8 mouse cellular contexts compared by ENCODE assay signal in the genomic region with DNA sequence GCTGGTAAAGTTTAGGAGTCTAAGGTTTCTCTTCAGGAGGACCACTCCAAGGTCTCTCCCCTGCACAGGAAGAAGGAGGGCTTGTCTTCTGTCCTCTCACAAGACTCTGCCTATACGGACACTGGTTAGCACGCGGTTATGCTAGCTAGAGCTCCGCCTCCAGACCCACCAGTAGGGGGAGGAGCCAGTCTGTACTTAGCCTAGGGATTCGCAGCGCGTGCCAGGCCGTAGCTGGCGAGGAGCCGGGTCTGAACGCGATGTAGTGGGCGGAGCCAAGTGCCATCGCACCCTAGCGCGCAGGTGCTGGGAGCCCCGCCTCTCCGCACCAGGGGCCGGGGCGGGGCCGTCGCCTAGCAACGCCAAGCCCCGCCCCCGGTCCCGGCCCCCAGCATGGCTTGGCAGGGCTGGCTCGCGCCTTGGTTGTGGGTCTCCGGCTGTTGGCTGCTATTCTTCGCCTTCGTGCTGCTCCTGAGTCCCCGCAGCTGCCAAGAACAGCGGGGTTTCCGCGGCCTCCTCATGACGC. TPM values are rescaled to one million over a fixed set of nuclear protein-coding genes. Genes with fewer than 3 reads are reported as not detected.
DNase-seq lines count a peak whose midpoint lies in the region; ATAC-seq lines count a peak whose summit lies in the region.

No protein-coding gene starts in this region.

- peaks cover 13% of the 10 kb centered on the region for H3K4me1 ChIP-seq in intestine, embryonic 14.5 days (replicated peaks; ENCODE audit: control insufficient read depth, insufficient read depth, low read length)

- peak overlapping the region; percentile 51; the same call in 1 of the 2 replicates for H3K27ac ChIP-seq in intestine, embryonic 14.5 days (ENCODE audit: low read depth)

- peak; percentile 95 for ATAC-seq in intestine, embryonic 14.5 days (replicated peaks; ENCODE audit: low FRiP score, low TSS enrichment, low read depth)

- peak; percentile 94 to 97 for DNase-seq in adrenal gland, adult 18-20 months (ENCODE audit: low spot score in 2 of 2)
- peak; percentile 98 for DNase-seq in embryo, embryonic 11 days
- DNase-seq in gastrocnemius, postnatal 25 days, result peak; percentile 95
- DNase-seq in intestine, embryonic 14.5 days (ENCODE audit: low spot score), result peak; percentile 97
- DNase-seq in left cerebral cortex, postnatal 14 days (ENCODE audit: low spot score in 2 of 2), result peak; percentile 96 to 97
- DNase-seq in mesoderm, embryonic 11.5 days (ENCODE audit: low read depth, low spot score), result peak; percentile 98
- peak; percentile 95 to 96 for DNase-seq in right cerebral cortex, postnatal 36 days (ENCODE audit: low spot score in 2 of 2)
- DNase-seq in yolk sac, embryonic 10.5 days (ENCODE audit: low spot score), result peak; percentile 94

- H3K27me3 ChIP-seq in intestine, embryonic 14.5 days (replicated peaks; ENCODE audit: control insufficient read depth, insufficient read depth, low read length), result no peaks in the 10 kb centered on the region

- 0% methylated on average over 36 of the region's 36 CpGs for WGBS in intestine, embryonic 14.5 days

- H3K4me3 ChIP-seq in intestine, embryonic 14.5 days (ENCODE audit: low read depth, low read length), result peak overlapping the region; percentile 49

- no peaks in the 10 kb centered on the region for H3K9me3 ChIP-seq in intestine, embryonic 14.5 days (ENCODE audit: control insufficient read depth, low read length)

- H3K9ac ChIP-seq in intestine, embryonic 14.5 days (ENCODE audit: low read length), result peak overlapping the region; percentile 40

- H3K4me2 ChIP-seq in intestine, embryonic 14.5 days (ENCODE audit: low read length), result peak overlapping the region; percentile 57

- intact Hi-C loops in left cerebral cortex, postnatal 14 days (cut with DNase I), result no loop called here

- no peaks in the 10 kb centered on the region for H3K36me3 ChIP-seq in intestine, embryonic 14.5 days (ENCODE audit: control insufficient read depth, insufficient read depth, low read length)

RNA-seq across cellular contexts. Expression of gene Tmbim1, which starts 26.9 kb away (rescaled TPM):
- 100 to 1,000 TPM; 106 to 113 TPM for total RNA-seq in adrenal gland, adult 18-20 months (2021)
- total RNA-seq in gastrocnemius, postnatal 25 days (2021), result 10 to 100 TPM; 28.5 to 36.6 TPM
- 36.4 and 42.6 TPM in 2 replicates for polyA plus RNA-seq in intestine, embryonic 14.5 days (2014; fragmentation: Nextera tagmentation; extraction: Ambion mirVana)
- total RNA-seq in left cerebral cortex, postnatal 14 days (2021), result 10 to 100 TPM; 16.3 to 17.8 TPM

RNA-seq across cellular contexts. Expression of gene Catip, which starts 29.6 kb away (rescaled TPM):
- total RNA-seq in adrenal gland, adult 18-20 months (2021), result under 1 TPM; 0.33 to 0.35 TPM
- total RNA-seq in gastrocnemius, postnatal 25 days (2021), result not detected
- 0.60 and 0.82 TPM in 2 replicates for polyA plus RNA-seq in intestine, embryonic 14.5 days (2014; fragmentation: Nextera tagmentation; extraction: Ambion mirVana)
- total RNA-seq in left cerebral cortex, postnatal 14 days (2021), result 1 to 10 TPM in 1 of 2 experiments, under 1 TPM in 1; 0.75 to 1.9 TPM

RNA-seq across cellular contexts. Expression of gene Slc11a1, which starts 42.7 kb away (rescaled TPM):
- 10 to 100 TPM in 1 of 2 experiments, 1 to 10 TPM in 1; 9.5 to 20.5 TPM for total RNA-seq in adrenal gland, adult 18-20 months (2021)
- total RNA-seq in gastrocnemius, postnatal 25 days (2021), result 1 to 10 TPM; 2.9 to 3.2 TPM
- 5.9 and 6.6 TPM in 2 replicates for polyA plus RNA-seq in intestine, embryonic 14.5 days (2014; fragmentation: Nextera tagmentation; extraction: Ambion mirVana)
- 1 to 10 TPM; 3.4 to 4.3 TPM for total RNA-seq in left cerebral cortex, postnatal 14 days (2021)

RNA-seq across cellular contexts. Expression of gene Pnkd, which starts 47.6 kb away (rescaled TPM):
- 10 to 100 TPM; 68.2 to 83.0 TPM for total RNA-seq in adrenal gland, adult 18-20 months (2021)
- 10 to 100 TPM; 56.7 to 58.0 TPM for total RNA-seq in gastrocnemius, postnatal 25 days (2021)
- polyA plus RNA-seq in intestine, embryonic 14.5 days (2014; fragmentation: Nextera tagmentation; extraction: Ambion mirVana), result 139 and 142 TPM in 2 replicates
- 100 to 1,000 TPM; 118 to 134 TPM for total RNA-seq in left cerebral cortex, postnatal 14 days (2021)

RNA-seq across cellular contexts. Expression of gene Aamp, which starts 47.8 kb away (rescaled TPM):
- 100 to 1,000 TPM; 158 to 197 TPM for total RNA-seq in adrenal gland, adult 18-20 months (2021)
- 10 to 100 TPM; 63.6 to 65.8 TPM for total RNA-seq in gastrocnemius, postnatal 25 days (2021)
- polyA plus RNA-seq in intestine, embryonic 14.5 days (2014; fragmentation: Nextera tagmentation; extraction: Ambion mirVana), result 252 and 269 TPM in 2 replicates
- 100 to 1,000 TPM; 135 to 137 TPM for total RNA-seq in left cerebral cortex, postnatal 14 days (2021)

Comparison
In these comparisons a context has a peak if more than half of its experiments do, and no peak if none do; other contexts are left out.
1. Peak in every context shown above with its lines: DNase-seq, ATAC-seq, H3K4me3 ChIP-seq and H3K27ac ChIP-seq.